Mouse (Mus musculus) embryonic fibroblast, embryonic 13.5 days (primary cell): ENCODE measurements around the gene Arl4a.

ENCODE experiments used
- CTCF ChIP-seq: IDR thresholded peaks from 2 replicates; pipeline ENCODE4 v1.5.1; 2011; ENCODE audit warnings: mild to moderate bottlenecking, control low read depth, low read length, moderate library complexity, borderline replicate concordance; ENCODE audit not compliant: insufficient read depth
- POLR2A ChIP-seq: IDR thresholded peaks from 2 replicates; pipeline ENCODE4 v1.6.1; 2011; ENCODE audit warnings: low read depth, mild to moderate bottlenecking, control low read depth, low read length, moderate library complexity

DNA sequence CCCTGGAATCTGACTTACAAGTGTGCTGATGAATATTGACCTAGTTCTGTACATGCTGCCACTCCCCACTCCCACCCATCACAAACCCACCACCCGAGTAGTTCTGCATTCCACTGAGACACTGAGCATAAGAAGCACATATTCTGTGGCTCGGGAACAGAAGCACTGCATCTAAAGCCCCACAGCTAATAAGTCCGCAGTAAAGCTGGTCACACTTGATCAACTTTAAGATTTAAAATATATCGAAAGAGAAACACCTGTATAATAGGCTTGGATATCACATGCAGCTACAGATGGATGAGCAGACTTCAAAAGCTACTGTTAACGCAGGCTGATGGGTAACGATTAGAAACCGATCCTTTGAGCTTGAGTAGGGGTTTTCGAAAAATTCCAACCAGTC, 78.7 kb downstream of the Arl4a start:
- TF ChIP-seq POLR2A (no peak), CTCF (no peak)
